Mouse (Mus musculus): ENCODE data around the gene Ubxn1.
A peak's percentile ranks its signal among the peaks of the same experiment; 100 is the strongest.

DNA sequence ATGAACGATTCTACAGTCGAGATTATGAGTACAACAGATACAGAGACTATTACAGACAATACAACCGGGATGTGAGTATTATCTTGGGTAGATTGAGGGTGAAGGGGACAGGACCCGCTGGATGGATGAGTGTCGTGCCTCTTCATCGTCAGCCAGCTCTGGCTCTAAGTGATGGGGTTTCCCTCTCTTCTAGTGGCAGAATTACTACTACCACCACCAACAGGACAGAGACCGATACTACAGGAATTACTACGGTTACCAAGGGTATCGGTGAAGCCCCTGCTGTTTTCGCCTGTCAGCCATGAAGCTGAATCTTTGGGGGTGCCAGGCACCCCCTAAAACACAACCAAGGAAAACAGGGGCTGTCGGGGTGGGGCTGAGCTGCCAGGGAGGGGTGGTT, 40.0 kb upstream of the Ubxn1 start:
- 0 out of 2 replicates have a peak, but pooled peaks have one; percentile 13 for TF ChIP-seq CTCF (conservative IDR thresholded peaks at IDR 0.05; ENCODE audit: low read length)
- no peak for TF ChIP-seq POU5F1 (IDR thresholded peaks at IDR 0.05; ENCODE audit: borderline replicate concordance, low read length)
